Mouse (Mus musculus) C2C12 (cell line): ENCODE measurements around the gene Smim22. TPM values are rescaled to one million over a fixed set of nuclear protein-coding genes. Genes with fewer than 3 reads are reported as not detected.

Source experiments
- H3K27me3 ChIP-seq: one replicate; pipeline ENCODE4 v1.6.1; 2011; ENCODE audit not compliant: control insufficient read depth, insufficient read depth, insufficient read length
- H3K36me3 ChIP-seq: one replicate; pipeline ENCODE4 v1.6.1; 2011; ENCODE audit not compliant: control insufficient read depth, insufficient read depth
- H3K4me3 ChIP-seq: one replicate; pipeline ENCODE4 v1.5.1; 2011; ENCODE audit warnings: mild to moderate bottlenecking, control low read depth; ENCODE audit not compliant: poor library complexity, insufficient read depth, severe bottlenecking
- H3K79me2 ChIP-seq: one replicate; pipeline ENCODE4 v1.6.1; 2011; ENCODE audit not compliant: control insufficient read depth, insufficient read depth
- H3K79me3 ChIP-seq: one replicate; pipeline ENCODE4 v1.6.1; 2011; ENCODE audit warnings: low read depth, control low read depth
- H3ac ChIP-seq: one replicate; pipeline ENCODE3; 2011; ENCODE audit warnings: low read depth; ENCODE audit not compliant: control insufficient read depth, insufficient read length
- CEBPB ChIP-seq: IDR thresholded peaks from one replicate; pipeline ENCODE4 v1.6.1; 2011; ENCODE audit warnings: low read depth, mild to moderate bottlenecking, control low read depth, moderate library complexity
- CTCF ChIP-seq: IDR thresholded peaks from one replicate; pipeline ENCODE4 v1.5.1; 2011; ENCODE audit not compliant: control insufficient read depth, insufficient read depth, insufficient read length
- FOSL1 ChIP-seq: IDR thresholded peaks from one replicate; pipeline ENCODE4 v1.8.0; 2011; ENCODE audit warnings: mild to moderate bottlenecking, low read length; ENCODE audit not compliant: poor library complexity, insufficient read depth, severe bottlenecking
- MAX ChIP-seq: IDR thresholded peaks from one replicate; pipeline ENCODE4 v1.6.1; 2011; ENCODE audit warnings: mild to moderate bottlenecking, control low read depth
- MYOD1 ChIP-seq: IDR thresholded peaks from one replicate; pipeline ENCODE4 v1.6.1; 2011; ENCODE audit warnings: low read depth; ENCODE audit not compliant: control insufficient read depth, insufficient read length
- MYOG ChIP-seq: IDR thresholded peaks from one replicate; pipeline ENCODE4 v1.6.1; 2011; ENCODE audit not compliant: control insufficient read depth, insufficient read length; ENCODE audit errors: extremely low read depth
- USF1 ChIP-seq: IDR thresholded peaks from one replicate; pipeline ENCODE4 v1.6.1; 2011; ENCODE audit warnings: low read depth, mild to moderate bottlenecking, control low read depth, moderate library complexity
- polyA plus RNA-seq: library from polyadenylated mRNA; unstranded; fragments of >200 nt; fragmentation: generic; extraction: Trizol; gene quantifications from one replicate; pipeline ENCODE4 v1.2.1, GENCODE M21; 2012; ENCODE audit warnings: missing spikeins

Gene Smim22
- polyA plus RNA-seq, 1 experiment, result not detected

GRCm38 (mm10) chr16:4965392-4966129 is 41.5 kb upstream of the Smim22 start:
- H3K36me3 ChIP-seq, result no peaks in the 10 kb centered on the region
- H3K79me3 ChIP-seq, result peaks cover 25% of the 10 kb centered on the region
- H3K27me3 ChIP-seq, result peaks cover 10% of the 10 kb centered on the region
- no peak overlapping the region for H3ac ChIP-seq
- H3K79me2 ChIP-seq, result peaks cover 34% of the 10 kb centered on the region
- TF ChIP-seq CEBPB, result no peak
- no peak for TF ChIP-seq USF1
- H3K4me3 ChIP-seq, result no peak overlapping the region

- Histone ChIP-seq H3ac (no peak overlapping the region), H3K27me3 (peaks cover 15% of the 10 kb centered on the region), H3K79me3 (peaks cover 3% of the 10 kb centered on the region), H3K36me3 (no peaks in the 10 kb centered on the region), H3K79me2 (peaks cover 6% of the 10 kb centered on the region), H3K4me3 (no peak overlapping the region)
- TF ChIP-seq CEBPB (no peak), USF1 (no peak), MYOG (no peak), MAX (no peak), MYOD1 (no peak), FOSL1 (no peak), CTCF (no peak)
These were observed 38.7 kb upstream of the Smim22 start for GRCm38 (mm10) chr16:4968426-4968825.

DNA sequence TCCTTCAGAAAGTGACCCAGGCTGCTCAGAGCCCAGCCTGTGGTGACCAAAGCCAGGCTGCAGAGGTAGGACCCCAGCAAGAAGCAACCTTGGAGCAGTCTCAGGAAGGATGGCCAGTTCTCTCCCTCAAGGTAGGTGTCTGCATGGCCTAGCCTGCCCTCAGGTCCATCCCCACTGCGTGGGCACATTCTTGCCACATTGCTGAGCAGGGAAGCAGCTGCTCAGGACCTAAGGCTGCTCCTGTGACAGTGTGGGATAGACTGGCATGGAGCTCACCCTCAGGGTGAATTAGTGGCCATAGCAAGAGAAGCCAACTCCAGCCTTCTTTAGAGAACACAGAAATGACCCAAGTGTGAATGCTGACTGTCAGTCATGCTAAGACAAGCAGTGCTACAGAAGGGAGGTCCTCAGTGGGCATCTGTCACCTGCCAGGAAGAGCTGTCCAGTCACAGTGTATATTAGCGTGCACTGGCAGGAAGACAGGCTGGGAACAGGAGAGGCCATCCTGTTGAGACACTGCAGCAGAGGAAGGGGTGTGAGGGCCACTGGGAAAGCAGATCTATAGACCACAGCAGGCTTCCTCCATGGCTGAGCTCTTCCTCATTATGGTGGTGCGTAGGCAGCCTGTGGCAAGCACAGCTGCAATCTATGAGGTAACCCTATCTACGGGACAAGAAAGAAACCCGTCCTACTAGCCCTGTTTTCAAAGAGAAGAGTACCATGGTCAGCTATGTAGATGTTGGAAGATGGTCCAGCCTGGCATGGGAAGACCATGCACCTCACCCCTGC is 37.8 kb upstream of the Smim22 start:
- no peak overlapping the region for H3K4me3 ChIP-seq
- no peaks in the 10 kb centered on the region for H3K79me2 ChIP-seq
- TF ChIP-seq MAX (no peak), USF1 (no peak), FOSL1 (no peak), CTCF (no peak), CEBPB (no peak), MYOD1 (no peak), MYOG (no peak)
- no peaks in the 10 kb centered on the region for H3K36me3 ChIP-seq
- no peaks in the 10 kb centered on the region for H3K79me3 ChIP-seq
- H3K27me3 ChIP-seq, result peaks cover 16% of the 10 kb centered on the region
- no peak overlapping the region for H3ac ChIP-seq

DNA sequence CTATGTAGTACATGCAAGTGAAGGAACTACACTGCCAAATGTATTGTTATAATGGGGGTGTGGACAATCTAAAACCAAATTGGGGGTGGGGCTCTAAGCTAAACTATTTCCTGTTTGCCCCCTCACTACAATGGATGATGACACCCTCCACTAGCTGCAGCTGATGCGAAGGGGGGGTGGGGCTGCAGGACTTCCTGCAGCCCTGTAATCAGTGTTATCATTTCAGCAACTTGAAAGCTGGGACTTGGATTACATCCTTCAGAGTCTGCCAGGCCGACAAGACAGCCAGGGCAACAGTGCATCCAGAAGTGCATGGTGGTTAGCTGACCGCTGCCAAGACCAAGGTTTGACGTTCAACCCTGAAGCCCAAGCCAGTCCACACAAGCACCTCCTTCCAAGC is 35.5 kb upstream of the Smim22 start:
- no peaks in the 10 kb centered on the region for H3K79me3 ChIP-seq
- TF ChIP-seq MYOG (no peak), MYOD1 (no peak), CTCF (no peak)

GRCm38 (mm10) chr16:4974521-4974920 is 32.6 kb upstream of the Smim22 start:
- Histone ChIP-seq H3K79me2 (no peaks in the 10 kb centered on the region), H3K36me3 (no peaks in the 10 kb centered on the region), H3K79me3 (no peaks in the 10 kb centered on the region), H3K4me3 (no peak overlapping the region), H3ac (no peak overlapping the region), H3K27me3 (peaks cover 27% of the 10 kb centered on the region)
- no peak for TF ChIP-seq FOSL1

More for the DNA sequence above, 35.5 kb upstream of the Smim22 start:
- Histone ChIP-seq H3K79me2 (no peaks in the 10 kb centered on the region), H3K4me3 (no peak overlapping the region), H3K36me3 (no peaks in the 10 kb centered on the region), H3K27me3 (peaks cover 29% of the 10 kb centered on the region), H3ac (no peak overlapping the region)

GRCm38 (mm10) chr16:4976180-4976579 is 30.9 kb upstream of the Smim22 start:
- Histone ChIP-seq H3K27me3 (peaks cover 25% of the 10 kb centered on the region), H3K79me2 (no peaks in the 10 kb centered on the region), H3K4me3 (no peak overlapping the region), H3ac (no peak overlapping the region), H3K79me3 (no peaks in the 10 kb centered on the region), H3K36me3 (no peaks in the 10 kb centered on the region)
- TF ChIP-seq USF1 (no peak), CEBPB (no peak), MYOG (no peak), CTCF (no peak), MAX (no peak), FOSL1 (no peak), MYOD1 (no peak)
